Mouse (Mus musculus): Measurements from ENCODE around the gene Calml3.

Calml3 gene

DNA sequence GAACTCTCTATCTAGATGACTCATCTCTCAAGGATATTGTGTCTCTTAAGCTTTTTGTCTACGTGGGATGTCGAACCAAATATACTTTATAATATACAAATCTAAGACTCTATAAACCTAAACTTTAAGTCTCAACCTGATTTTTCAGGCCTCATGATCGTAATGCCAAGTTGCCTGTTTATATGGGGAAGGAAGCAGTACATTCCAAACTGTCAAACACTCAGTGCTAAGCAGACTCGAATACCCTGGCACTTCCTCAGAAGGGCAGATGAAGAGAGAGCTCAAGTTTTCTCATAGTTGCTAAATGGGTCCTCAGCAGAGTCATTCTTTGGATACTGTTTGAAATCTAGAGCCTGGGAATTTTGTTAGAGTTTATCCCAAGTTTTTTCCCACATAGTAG, 7.5 kb downstream of the Calml3 start:
- Histone ChIP-seq H3K9me3 (ENCODE audit: low read length) (no peaks in the 10 kb centered on the region), H3K27me3 (ENCODE audit: insufficient read depth, low read length) (no peaks in the 10 kb centered on the region)
- TF ChIP-seq CTCF (conservative IDR thresholded peaks at IDR 0.05; ENCODE audit: low read length) (no peak), NANOG (IDR thresholded peaks at IDR 0.05; ENCODE audit: borderline replicate concordance, low read length) (no peak), POU5F1 (IDR thresholded peaks at IDR 0.05; ENCODE audit: borderline replicate concordance, low read length) (no peak)

DNA sequence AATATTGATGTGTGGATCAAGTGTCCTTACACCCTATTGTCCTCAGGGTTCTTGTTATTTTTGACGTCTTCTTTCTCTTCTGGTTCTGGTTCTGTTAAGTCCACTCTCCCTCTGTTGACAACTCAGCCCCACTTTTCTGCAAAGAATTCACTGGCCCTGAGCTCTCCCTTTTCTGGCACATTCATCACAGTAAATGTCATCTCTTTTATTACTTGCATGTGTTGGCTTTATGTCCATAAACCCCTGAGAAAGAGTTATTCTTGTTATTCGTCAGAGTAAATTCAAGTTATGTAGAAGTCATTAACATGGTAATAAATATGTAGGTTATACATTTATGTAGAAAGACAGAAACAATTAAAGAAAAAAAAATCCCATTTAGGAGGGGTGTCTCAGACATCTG, 14.6 kb downstream of the Calml3 start:
- 0 out of 2 replicates have a peak, but pooled peaks cover 4% of the 10 kb centered on the region for H3K4me1 ChIP-seq (replicated peaks; ENCODE audit: low read depth, low read length)
- TF ChIP-seq NANOG (IDR thresholded peaks at IDR 0.05; ENCODE audit: borderline replicate concordance, low read length) (no peak), CTCF (conservative IDR thresholded peaks at IDR 0.05; ENCODE audit: low read length) (no peak), POU5F1 (IDR thresholded peaks at IDR 0.05; ENCODE audit: borderline replicate concordance, low read length) (no peak)

More for the DNA sequence above, 7.5 kb downstream of the Calml3 start:
- H3K4me3 ChIP-seq (replicated peaks; ENCODE audit: low read length), result no peak overlapping the region
- H3K4me1 ChIP-seq (replicated peaks; ENCODE audit: low read depth, low read length), result no peaks in the 10 kb centered on the region
- no peaks in the 10 kb centered on the region for H3K36me3 ChIP-seq (ENCODE audit: insufficient read depth, low read length)

DNA sequence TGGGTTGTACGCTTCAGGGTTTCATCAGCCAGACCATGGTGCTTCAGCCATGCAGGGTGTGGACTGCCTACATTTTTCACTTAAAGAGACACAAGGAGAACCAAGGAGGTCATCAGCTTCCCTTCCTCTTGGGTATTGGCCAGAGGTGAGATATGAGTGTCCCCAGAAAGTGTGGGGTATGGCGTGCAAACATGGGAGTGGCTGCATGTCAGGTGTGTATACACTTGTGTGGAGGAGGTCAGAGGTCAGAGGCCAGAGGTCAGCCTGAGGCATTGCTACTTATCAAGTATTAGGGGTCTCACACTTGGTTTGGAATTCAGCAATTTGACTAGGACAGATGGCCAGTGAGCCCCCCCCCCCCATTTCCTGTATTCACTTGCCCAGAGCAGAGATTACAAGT, 15.5 kb downstream of the Calml3 start:
- Histone ChIP-seq H3K4me1 (replicated peaks; ENCODE audit: low read depth, low read length) (0 out of 2 replicates have a peak, but pooled peaks cover 4% of the 10 kb centered on the region), H3K36me3 (ENCODE audit: insufficient read depth, low read length) (no peaks in the 10 kb centered on the region), H3K4me3 (replicated peaks; ENCODE audit: low read length) (no peak overlapping the region), H3K27me3 (ENCODE audit: insufficient read depth, low read length) (no peaks in the 10 kb centered on the region), H3K9me3 (ENCODE audit: low read length) (no peaks in the 10 kb centered on the region)
- no peak for TF ChIP-seq POU5F1 (IDR thresholded peaks at IDR 0.05; ENCODE audit: borderline replicate concordance, low read length)
- TF ChIP-seq CTCF (conservative IDR thresholded peaks at IDR 0.05; ENCODE audit: low read length), result no peak
- TF ChIP-seq NANOG (IDR thresholded peaks at IDR 0.05; ENCODE audit: borderline replicate concordance, low read length), result no peak

More for the DNA sequence above, 14.6 kb downstream of the Calml3 start:
- Histone ChIP-seq H3K36me3 (ENCODE audit: insufficient read depth, low read length) (no peaks in the 10 kb centered on the region), H3K4me3 (replicated peaks; ENCODE audit: low read length) (no peak overlapping the region), H3K9me3 (ENCODE audit: low read length) (no peaks in the 10 kb centered on the region), H3K27me3 (ENCODE audit: insufficient read depth, low read length) (no peaks in the 10 kb centered on the region)

DNA sequence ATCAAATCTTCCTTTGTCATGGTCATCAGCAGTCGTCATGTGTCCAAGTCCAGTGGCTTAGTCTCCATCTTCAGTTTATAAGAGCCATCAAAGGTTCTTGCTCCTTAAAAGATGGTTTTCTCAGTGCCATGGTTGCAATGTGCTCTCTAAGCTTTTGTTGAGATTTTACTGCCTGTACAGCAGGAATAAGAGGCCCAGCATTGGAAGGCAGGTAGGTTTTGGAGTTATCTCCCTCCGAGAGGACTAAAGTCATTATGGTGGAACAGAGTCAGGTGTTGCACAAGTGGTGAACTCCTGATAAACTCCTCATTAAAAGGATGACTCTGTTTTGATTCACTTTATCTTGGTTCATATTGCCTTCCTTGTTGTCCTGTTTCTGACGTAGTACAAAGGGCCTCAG, 16.5 kb downstream of the Calml3 start:
- no peaks in the 10 kb centered on the region for H3K9me3 ChIP-seq (ENCODE audit: low read length)
- no peak overlapping the region for H3K4me3 ChIP-seq (replicated peaks; ENCODE audit: low read length)
- no peaks in the 10 kb centered on the region for H3K36me3 ChIP-seq (ENCODE audit: insufficient read depth, low read length)
- no peaks in the 10 kb centered on the region for H3K27me3 ChIP-seq (ENCODE audit: insufficient read depth, low read length)
- TF ChIP-seq NANOG (IDR thresholded peaks at IDR 0.05; ENCODE audit: borderline replicate concordance, low read length) (no peak), POU5F1 (IDR thresholded peaks at IDR 0.05; ENCODE audit: borderline replicate concordance, low read length) (no peak), CTCF (conservative IDR thresholded peaks at IDR 0.05; ENCODE audit: low read length) (no peak)
- 0 out of 2 replicates have a peak, but pooled peaks cover 4% of the 10 kb centered on the region for H3K4me1 ChIP-seq (replicated peaks; ENCODE audit: low read depth, low read length)

DNA sequence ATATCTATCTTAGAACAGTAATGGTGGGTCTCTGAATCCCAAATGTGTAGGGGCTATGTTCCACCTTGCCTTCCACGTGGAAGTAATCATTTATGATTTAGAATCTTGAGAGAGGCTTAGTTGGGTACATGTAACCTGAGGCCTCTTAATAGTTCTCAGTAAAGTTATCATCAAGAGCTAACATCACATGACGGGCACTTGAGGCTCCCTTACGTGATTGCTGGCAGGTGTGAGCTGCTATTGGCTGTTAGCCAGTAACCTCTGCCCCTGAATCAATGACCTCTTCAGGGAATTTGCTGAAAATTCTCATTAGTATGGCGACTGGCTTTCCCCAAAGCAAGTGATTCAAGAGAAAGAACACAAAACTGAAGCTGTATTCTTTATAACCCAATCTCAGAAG, 17.0 kb downstream of the Calml3 start:
- Histone ChIP-seq H3K27me3 (ENCODE audit: insufficient read depth, low read length) (no peaks in the 10 kb centered on the region), H3K4me3 (replicated peaks; ENCODE audit: low read length) (no peak overlapping the region), H3K36me3 (ENCODE audit: insufficient read depth, low read length) (no peaks in the 10 kb centered on the region), H3K4me1 (replicated peaks; ENCODE audit: low read depth, low read length) (0 out of 2 replicates have a peak, but pooled peaks cover 4% of the 10 kb centered on the region), H3K9me3 (ENCODE audit: low read length) (no peaks in the 10 kb centered on the region)
- TF ChIP-seq POU5F1 (IDR thresholded peaks at IDR 0.05; ENCODE audit: borderline replicate concordance, low read length), result no peak
- TF ChIP-seq CTCF (conservative IDR thresholded peaks at IDR 0.05; ENCODE audit: low read length), result no peak
- no peak for TF ChIP-seq NANOG (IDR thresholded peaks at IDR 0.05; ENCODE audit: borderline replicate concordance, low read length)

DNA sequence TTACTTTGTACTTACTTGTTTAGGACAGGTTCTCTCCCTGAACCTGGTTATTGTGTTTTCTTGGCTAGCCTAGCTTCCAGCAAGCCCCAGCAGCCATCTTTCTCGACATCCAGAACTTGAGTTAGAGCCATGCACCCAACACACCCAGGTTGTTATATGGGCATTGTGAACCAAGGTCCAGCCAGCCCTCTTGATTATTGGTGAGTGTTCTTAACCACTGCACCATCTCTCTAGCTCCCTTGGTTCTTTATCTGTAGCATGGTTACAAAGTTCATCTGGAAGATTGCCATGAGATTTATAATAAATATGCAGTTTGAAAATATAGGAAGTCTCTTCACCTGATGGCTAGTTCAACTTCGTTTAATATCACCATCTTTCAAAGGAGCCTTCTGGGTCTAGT, 20.5 kb downstream of the Calml3 start:
- H3K36me3 ChIP-seq (ENCODE audit: insufficient read depth, low read length), result no peaks in the 10 kb centered on the region
- no peak for TF ChIP-seq CTCF (conservative IDR thresholded peaks at IDR 0.05; ENCODE audit: low read length)
- no peak for TF ChIP-seq NANOG (IDR thresholded peaks at IDR 0.05; ENCODE audit: borderline replicate concordance, low read length)
- no peak for TF ChIP-seq POU5F1 (IDR thresholded peaks at IDR 0.05; ENCODE audit: borderline replicate concordance, low read length)
- H3K4me1 ChIP-seq (replicated peaks; ENCODE audit: low read depth, low read length), result no peaks in the 10 kb centered on the region
- H3K27me3 ChIP-seq (ENCODE audit: insufficient read depth, low read length), result no peaks in the 10 kb centered on the region
- no peak overlapping the region for H3K4me3 ChIP-seq (replicated peaks; ENCODE audit: low read length)
- H3K9me3 ChIP-seq (ENCODE audit: low read length), result no peaks in the 10 kb centered on the region

GRCm38 (mm10) chr13:3782499-3782898, 21.6 kb downstream of the Calml3 start:
- Histone ChIP-seq H3K36me3 (ENCODE audit: insufficient read depth, low read length) (no peaks in the 10 kb centered on the region), H3K27me3 (ENCODE audit: insufficient read depth, low read length) (no peaks in the 10 kb centered on the region), H3K9me3 (ENCODE audit: low read length) (no peaks in the 10 kb centered on the region), H3K4me1 (replicated peaks; ENCODE audit: low read depth, low read length) (no peaks in the 10 kb centered on the region), H3K4me3 (replicated peaks; ENCODE audit: low read length) (no peak overlapping the region)
- TF ChIP-seq CTCF (conservative IDR thresholded peaks at IDR 0.05; ENCODE audit: low read length) (no peak), NANOG (IDR thresholded peaks at IDR 0.05; ENCODE audit: borderline replicate concordance, low read length) (no peak), POU5F1 (IDR thresholded peaks at IDR 0.05; ENCODE audit: borderline replicate concordance, low read length) (no peak)

- Histone ChIP-seq H3K9me3 (ENCODE audit: low read length) (no peaks in the 10 kb centered on the region), H3K27me3 (ENCODE audit: insufficient read depth, low read length) (no peaks in the 10 kb centered on the region), H3K4me3 (replicated peaks; ENCODE audit: low read length) (no peak overlapping the region), H3K4me1 (replicated peaks; ENCODE audit: low read depth, low read length) (no peaks in the 10 kb centered on the region), H3K36me3 (ENCODE audit: insufficient read depth, low read length) (no peaks in the 10 kb centered on the region)
- TF ChIP-seq CTCF (conservative IDR thresholded peaks at IDR 0.05; ENCODE audit: low read length) (no peak), NANOG (IDR thresholded peaks at IDR 0.05; ENCODE audit: borderline replicate concordance, low read length) (no peak), POU5F1 (IDR thresholded peaks at IDR 0.05; ENCODE audit: borderline replicate concordance, low read length) (no peak)
Measured at GRCm38 (mm10) chr13:3779575-3780226, 24.4 kb downstream of the Calml3 start.
